Mouse (Mus musculus): ENCODE measurements around the gene Msh4.
"Not testable (repeated sequence)": the region's sequence is repeated elsewhere in the genome, so short reads cannot be mapped to it uniquely, and the experiment has no call there.

Msh4 gene

GRCm38 (mm10) chr3:153849368-153850015 lies 56.4 kb downstream of the Msh4 start:
- no peak for ATAC-seq (ENCODE audit: low TSS enrichment)

- no peak for ATAC-seq (ENCODE audit: low TSS enrichment)
These were observed 58.7 kb downstream of the Msh4 start for GRCm38 (mm10) chr3:153847207-153847733.

GRCm38 (mm10) chr3:153846109-153846508 lies 59.8 kb downstream of the Msh4 start:
- ATAC-seq (ENCODE audit: low TSS enrichment) = no peak

- ATAC-seq (ENCODE audit: low TSS enrichment) = no peak; the same call in 1 of the 2 replicates
These were observed 60.4 kb downstream of the Msh4 start for GRCm38 (mm10) chr3:153845500-153845899.

GRCm38 (mm10) chr3:153844757-153845156 lies 61.2 kb downstream of the Msh4 start:
- no peak for ATAC-seq (ENCODE audit: low TSS enrichment)

GRCm38 (mm10) chr3:153844030-153844429 lies 61.9 kb downstream of the Msh4 start, which contains the start of gene Asb17:
Asb17 (plus strand) TSS chr3:153844209.
- ATAC-seq (ENCODE audit: low TSS enrichment) = no peak

- ATAC-seq (ENCODE audit: low TSS enrichment) = no peak
These were observed 68.3 kb downstream of the Msh4 start for GRCm38 (mm10) chr3:153837593-153837992.

- ATAC-seq (ENCODE audit: low TSS enrichment) = no peak
These were observed 69.6 kb downstream of the Msh4 start for GRCm38 (mm10) chr3:153836316-153836715.

GRCm38 (mm10) chr3:153835455-153836086 lies 70.4 kb downstream of the Msh4 start:
- peak; percentile 72 for ATAC-seq (ENCODE audit: low TSS enrichment)

GRCm38 (mm10) chr3:153834071-153834470 lies 71.9 kb downstream of the Msh4 start:
- no peak for ATAC-seq (ENCODE audit: low TSS enrichment)

- no peak for ATAC-seq (ENCODE audit: low TSS enrichment)
These were observed 73.3 kb downstream of the Msh4 start for GRCm38 (mm10) chr3:153832654-153832945.

- no peak for ATAC-seq (ENCODE audit: low TSS enrichment)
These were observed 73.9 kb downstream of the Msh4 start for GRCm38 (mm10) chr3:153831873-153832653.

GRCm38 (mm10) chr3:153831014-153831872 lies 74.7 kb downstream of the Msh4 start:
- ATAC-seq (ENCODE audit: low TSS enrichment) = peak; percentile 57

- not testable (repeated sequence) for ATAC-seq (ENCODE audit: low TSS enrichment)
These were observed 76.2 kb downstream of the Msh4 start for GRCm38 (mm10) chr3:153829788-153830187.

GRCm38 (mm10) chr3:153826616-153827015 lies 79.3 kb downstream of the Msh4 start:
- ATAC-seq (ENCODE audit: low TSS enrichment) = no peak

GRCm38 (mm10) chr3:153825197-153825596 lies 80.7 kb downstream of the Msh4 start:
- ATAC-seq (ENCODE audit: low TSS enrichment) = no peak

- no peak for ATAC-seq (ENCODE audit: low TSS enrichment)
These were observed 82.0 kb downstream of the Msh4 start for GRCm38 (mm10) chr3:153823671-153824515.

GRCm38 (mm10) chr3:153819438-153819837 lies 86.5 kb downstream of the Msh4 start:
- no peak for ATAC-seq (ENCODE audit: low TSS enrichment)

- no peak for ATAC-seq (ENCODE audit: low TSS enrichment)
These were observed 87.2 kb downstream of the Msh4 start for GRCm38 (mm10) chr3:153818723-153819122.

- no peak for ATAC-seq (ENCODE audit: low TSS enrichment)
These were observed 88.5 kb downstream of the Msh4 start for GRCm38 (mm10) chr3:153817376-153817890.

Measured in frontal cortex, adult (tissue).